Mouse (Mus musculus): ENCODE results near the gene Atl3. TPM values are rescaled to one million over a fixed set of nuclear protein-coding genes. Genes with fewer than 3 reads are reported as not detected.

The Atl3 gene
- total RNA-seq, 2 experiments from 2014 or later, result 35.1 to 36.9 TPM

DNA sequence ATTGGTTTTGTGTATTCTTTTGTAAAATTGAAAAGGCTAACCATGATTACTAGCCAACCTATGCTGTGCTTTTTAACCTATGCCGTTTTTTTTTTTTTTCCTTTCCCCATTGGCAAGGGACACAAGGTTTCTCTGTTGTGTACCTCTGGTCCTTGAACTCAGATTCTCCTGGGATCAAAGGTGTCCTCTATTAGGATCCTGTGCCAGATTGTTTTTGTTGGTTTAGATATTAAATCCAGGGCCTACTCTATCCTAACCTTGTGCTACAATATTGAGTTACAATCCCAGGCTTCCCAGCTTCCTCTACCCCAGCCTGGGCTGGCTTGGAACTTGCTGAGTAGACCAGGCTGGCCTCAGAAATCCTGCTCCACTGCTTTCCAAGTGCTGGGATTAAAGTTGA lies 6.9 kb downstream of the Atl3 start:
- DNase-seq, result no peak

- DNase-seq, result no peak
These were observed 8.6 kb downstream of the Atl3 start for GRCm38 (mm10) chr19:7502432-7502831.

GRCm38 (mm10) chr19:7506321-7506720 lies 12.5 kb downstream of the Atl3 start:
- DNase-seq, result no peak

DNA sequence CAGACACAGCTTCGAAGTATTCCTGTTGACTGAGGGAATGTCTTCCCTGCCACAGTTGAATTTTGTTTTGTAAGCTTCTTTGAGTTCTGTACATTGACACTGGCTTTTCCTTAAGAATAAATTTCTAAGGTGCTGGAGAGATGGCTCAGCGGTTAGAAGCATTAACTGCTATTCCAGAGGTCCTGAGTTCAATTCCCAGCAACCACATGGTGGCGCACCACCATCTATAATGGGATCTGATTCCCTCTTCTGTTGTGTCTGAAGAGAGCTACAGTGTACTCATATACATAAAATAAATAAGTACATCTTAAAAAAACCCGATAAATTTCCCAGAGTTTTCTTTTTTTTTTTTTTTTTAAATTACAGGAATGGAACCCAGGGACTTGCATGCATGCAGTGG lies 14.2 kb downstream of the Atl3 start:
- no peak for DNase-seq

DNA sequence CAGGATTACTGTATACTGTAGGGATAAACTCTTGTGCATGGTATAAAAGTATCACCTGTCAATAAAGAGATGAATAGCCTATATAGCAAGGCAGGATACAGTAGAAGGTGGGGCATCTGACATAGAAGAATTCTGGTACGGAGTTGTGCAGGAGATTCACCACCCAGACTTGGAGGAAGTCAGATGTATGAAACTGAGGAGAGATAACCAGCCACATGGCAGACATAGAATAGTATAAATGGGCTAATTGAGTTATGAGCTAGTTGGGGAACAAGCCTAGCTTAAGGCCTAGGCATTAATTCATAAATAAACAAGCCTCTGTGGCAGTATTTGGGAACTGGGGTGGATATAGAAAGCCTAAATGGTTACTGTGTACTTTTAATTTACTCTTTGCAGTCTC lies 22.6 kb downstream of the Atl3 start:
- no peak for DNase-seq

GRCm38 (mm10) chr19:7521619-7522018 lies 27.8 kb downstream of the Atl3 start:
- no peak for DNase-seq

DNA sequence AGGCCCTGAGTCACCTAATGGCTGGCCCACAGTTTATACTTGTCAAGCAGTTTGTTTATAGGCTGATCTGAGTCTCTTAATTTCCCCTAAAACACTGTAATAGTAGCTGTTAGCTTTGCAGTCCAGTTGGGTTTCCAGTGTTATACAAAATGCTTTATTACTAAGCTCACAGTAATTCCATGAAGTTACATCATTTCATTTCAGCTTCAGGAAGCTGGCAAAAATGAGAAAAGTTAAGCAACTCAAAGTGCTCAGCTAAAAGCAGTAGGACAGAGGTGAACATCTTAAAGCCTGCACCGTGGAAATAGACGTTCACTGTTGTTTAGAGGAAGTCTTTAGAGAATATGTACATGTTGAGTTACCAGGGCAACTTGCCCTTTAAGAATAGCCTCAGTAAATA lies 29.0 kb downstream of the Atl3 start:
- DNase-seq, result no peak

- peak; percentile 36 for DNase-seq
These were observed 29.5 kb downstream of the Atl3 start for GRCm38 (mm10) chr19:7523292-7523691.

- no peak for DNase-seq
These were observed 29.9 kb downstream of the Atl3 start for GRCm38 (mm10) chr19:7523781-7524180.

- DNase-seq, result no peak
These were observed 31.0 kb downstream of the Atl3 start for GRCm38 (mm10) chr19:7524879-7525278.

DNA sequence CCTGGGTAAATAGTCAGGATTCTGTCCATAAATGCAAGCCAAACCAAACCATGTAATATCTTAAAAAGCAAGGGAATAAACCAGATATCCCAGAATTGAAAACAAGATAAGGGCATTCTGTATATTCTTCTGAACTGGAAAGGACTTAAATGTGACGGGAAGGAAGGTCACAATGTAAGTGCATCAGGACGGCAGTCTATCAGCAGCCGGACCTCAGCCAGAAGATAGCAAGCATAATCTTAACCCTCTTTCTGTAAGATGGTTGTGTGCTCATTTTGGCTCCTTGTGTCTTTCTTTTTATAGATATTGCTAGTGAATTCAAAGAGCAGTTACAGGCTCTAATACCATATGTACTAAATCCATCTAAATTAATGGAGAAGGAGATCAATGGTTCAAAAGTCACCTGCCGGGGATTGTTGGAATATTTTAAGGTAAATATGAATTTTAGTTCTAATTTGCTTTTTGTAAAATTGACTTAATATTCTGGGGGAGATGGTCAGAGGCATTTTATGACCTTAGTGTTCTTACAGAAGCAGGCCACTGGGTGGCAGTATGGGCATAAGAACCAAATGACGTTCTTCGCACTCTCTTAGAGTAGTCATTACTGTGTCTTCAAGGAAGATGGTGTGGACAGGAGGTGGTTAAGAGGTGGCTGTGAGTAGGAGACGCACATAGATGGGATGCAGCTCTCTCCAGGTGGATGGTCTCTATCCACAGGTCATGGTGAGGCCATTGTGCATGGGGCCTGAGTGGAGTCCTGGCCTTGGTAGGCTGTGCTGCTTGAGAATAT lies 35.0 kb downstream of the Atl3 start:
- peak; percentile 77 for DNase-seq

GRCm38 (mm10) chr19:7531906-7532305 lies 38.1 kb downstream of the Atl3 start:
- DNase-seq, result no peak

- no peak for DNase-seq
These were observed 40.1 kb downstream of the Atl3 start for GRCm38 (mm10) chr19:7533891-7534290.

DNA sequence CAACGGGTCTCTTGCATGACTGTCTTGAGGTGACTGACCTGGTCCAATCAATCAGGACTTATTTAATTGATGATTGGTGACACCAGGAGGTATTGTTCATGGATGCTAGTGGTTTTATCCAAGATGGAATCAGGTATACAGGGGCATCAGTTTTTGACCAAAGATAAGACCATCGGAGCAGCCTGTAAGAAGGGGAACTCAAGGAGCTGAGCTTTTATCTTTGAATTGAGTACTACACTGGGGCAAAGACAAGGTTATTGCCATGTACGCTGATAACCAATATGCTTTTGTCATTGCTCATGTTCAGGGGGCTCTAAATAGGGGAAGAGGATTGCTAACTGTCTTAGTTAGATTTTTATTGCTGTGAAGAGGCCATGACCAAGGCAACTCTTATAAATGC lies 55.1 kb downstream of the Atl3 start:
- DNase-seq, result no peak

- no peak for DNase-seq
These were observed 57.9 kb downstream of the Atl3 start for GRCm38 (mm10) chr19:7551550-7552300.

DNA sequence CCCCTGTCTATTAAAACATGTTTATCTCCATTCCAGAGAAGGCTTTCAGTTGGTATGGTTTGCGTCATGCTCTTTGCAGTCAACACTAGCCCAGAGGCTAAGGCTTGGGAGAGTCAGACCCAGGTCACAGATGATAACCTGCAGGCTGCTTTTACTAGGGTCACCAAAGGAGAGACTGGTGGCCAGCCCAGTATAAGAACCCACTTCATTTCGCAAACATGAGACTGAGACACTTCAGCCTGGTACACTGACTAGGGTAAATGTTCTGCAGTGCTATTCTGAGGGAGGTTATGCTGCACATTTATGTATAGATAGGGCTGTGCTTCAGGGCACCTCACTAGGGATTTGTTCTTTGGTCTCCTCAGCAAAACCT lies 58.4 kb downstream of the Atl3 start:
- no peak for DNase-seq

- no peak for DNase-seq
These were observed 59.6 kb downstream of the Atl3 start for GRCm38 (mm10) chr19:7553441-7553840.

DNA sequence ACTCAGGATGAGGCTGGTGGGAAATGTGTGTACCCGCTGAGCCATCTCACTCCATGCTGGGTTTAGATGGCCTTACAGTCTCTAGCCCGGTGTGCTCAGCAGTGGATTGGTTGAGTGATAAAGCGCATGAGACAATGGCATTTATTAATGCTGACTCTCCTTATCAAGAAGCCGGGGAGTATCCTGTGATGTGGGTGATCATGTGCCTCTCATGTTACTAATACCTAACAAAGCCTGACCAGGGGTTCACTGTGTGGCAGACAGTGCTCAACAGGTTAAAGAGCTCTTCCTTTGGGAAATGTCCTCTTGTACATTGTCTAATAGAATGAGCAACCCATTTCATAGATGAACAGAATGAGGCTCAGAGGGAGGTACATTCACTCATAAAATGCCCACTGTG lies 61.0 kb downstream of the Atl3 start:
- DNase-seq, result no peak

- DNase-seq, result no peak
These were observed 62.8 kb downstream of the Atl3 start for GRCm38 (mm10) chr19:7556641-7557040.

GRCm38 (mm10) chr19:7557328-7557822 lies 63.5 kb downstream of the Atl3 start, which contains the start of gene Pla2g16:
Gene Pla2g16, plus strand, starts transcription at chr19:7557459.
- peak; percentile 79 for DNase-seq

DNA sequence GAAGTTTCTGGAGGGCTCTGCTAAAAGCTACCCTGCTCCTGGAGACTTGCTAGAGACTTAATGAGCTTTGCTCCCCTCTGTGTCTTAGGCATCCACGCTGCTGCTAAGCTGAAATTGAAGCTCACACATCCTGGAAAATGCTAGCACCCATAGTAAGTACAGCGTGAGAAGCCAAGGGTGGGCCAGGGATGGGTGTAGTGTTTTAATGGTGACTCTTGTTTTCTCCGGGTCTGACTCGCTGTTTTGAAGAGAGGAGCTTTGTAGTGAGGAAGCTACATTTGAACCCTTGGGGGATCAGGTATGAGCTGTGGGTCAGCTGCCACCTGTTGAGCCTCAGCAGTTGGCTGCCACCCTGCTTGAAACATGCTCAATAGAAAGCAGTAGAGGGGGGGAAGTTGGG lies 64.0 kb downstream of the Atl3 start:
- no peak for DNase-seq

DNA sequence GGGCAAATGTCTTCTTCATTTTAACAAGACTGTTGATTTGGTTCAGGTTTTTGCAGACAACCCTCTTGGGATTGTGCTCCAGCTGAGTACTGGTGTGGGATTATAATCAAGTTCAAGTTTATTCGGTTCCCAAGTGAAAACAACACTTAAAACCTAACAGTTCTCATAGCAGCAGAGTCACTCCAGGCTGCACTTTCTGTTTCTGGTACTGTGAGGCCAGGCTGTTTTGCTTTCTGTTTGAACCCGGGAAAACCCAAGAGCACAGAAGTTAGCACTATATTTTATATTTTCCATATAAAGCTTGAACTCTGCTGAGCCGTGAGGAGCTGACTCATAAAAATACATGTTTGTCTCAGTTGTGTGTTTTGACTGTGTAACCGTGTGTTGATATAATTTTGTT lies 64.8 kb downstream of the Atl3 start:
- DNase-seq, result no peak

DNA sequence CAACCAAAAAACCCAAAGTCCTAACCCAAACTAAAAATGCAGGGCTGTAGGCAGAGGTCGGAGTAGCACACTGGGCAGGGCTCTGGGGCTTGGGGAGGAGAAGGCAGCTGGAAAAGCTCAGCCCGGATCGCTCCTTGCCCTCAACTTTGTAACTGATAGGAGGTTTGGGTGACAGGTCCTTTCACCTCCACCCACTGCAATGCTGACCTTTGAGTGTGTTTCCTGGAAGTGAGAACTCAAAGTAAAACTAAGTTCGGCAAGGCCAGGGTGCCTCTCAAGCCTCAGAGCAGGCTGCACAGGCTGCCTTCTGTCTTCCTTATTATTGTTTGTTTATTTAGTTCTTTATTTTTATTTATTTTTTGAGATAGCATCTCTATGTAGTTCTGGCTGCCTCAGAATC lies 66.1 kb downstream of the Atl3 start:
- DNase-seq, result no peak

DNA sequence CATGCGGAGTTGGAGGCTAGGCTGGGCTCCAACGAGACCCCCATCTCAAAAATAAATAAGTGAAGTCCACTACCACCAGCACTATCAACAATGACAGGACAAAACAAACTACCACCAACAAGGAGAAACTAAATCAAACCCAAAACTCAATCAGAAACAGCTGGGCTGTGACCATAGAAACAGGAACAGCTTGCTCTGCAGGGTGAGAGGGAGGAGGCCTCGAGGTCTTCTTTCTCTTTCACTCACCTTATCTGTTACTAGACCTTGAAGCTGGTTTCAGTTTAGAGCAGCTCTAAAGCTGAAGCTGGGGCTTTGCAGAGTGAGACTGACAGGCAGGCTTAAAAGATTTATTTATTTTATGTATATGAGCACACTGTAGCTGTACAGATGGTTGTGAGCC lies 67.6 kb downstream of the Atl3 start:
- no peak for DNase-seq

Measured in heart, postnatal 4 days (tissue).